Mouse (Mus musculus) MEL (cell line): ENCODE results near the gene Ntrk3. TPM values are rescaled to one million over a fixed set of nuclear protein-coding genes. Genes with fewer than 3 reads are reported as not detected.

Experiments used
- DNase-seq: peaks from one replicate; pipeline ENCODE4 v3.0.0; 2011; ENCODE audit warnings: low read depth, low spot score
- H3K27ac ChIP-seq: 2 replicates; pipeline ENCODE4 v1.5.1; 2012; ENCODE audit warnings: low read depth, mild to moderate bottlenecking, control low read depth, low read length, moderate library complexity; ENCODE audit not compliant: control insufficient read depth
- H3K27me3 ChIP-seq, 2 experiments: fragments of 150-350 bp in 1 of 2; sonication (generic) in 1 of 2; 2 replicates each; pipeline ENCODE4 v1.6.1; 2012; ENCODE audit warnings: low read length in 2 of 2, mild to moderate bottlenecking in 2 of 2, improper control_type of control experiment in 1 of 2, moderate library complexity in 1 of 2; ENCODE audit not compliant: insufficient read depth in 2 of 2, control insufficient read depth in 1 of 2
- H3K36me3 ChIP-seq, 2 experiments: 2 replicates each; pipeline ENCODE4 v1.6.1; 2012 to 2014; ENCODE audit warnings: low read length in 2 of 2, improper control_type of control experiment in 1 of 2, inconsistent platforms in 1 of 2, mild to moderate bottlenecking in 1 of 2; ENCODE audit not compliant: insufficient read depth in 2 of 2, control insufficient read depth in 1 of 2
- H3K4me1 ChIP-seq, 2 experiments: fragments of 150-350 bp in 1 of 2; sonication (generic) in 1 of 2; 2 replicates each; pipeline ENCODE4 v1.6.1; 2012; ENCODE audit warnings: low read length in 2 of 2, improper control_type of control experiment in 1 of 2, mild to moderate bottlenecking in 1 of 2; ENCODE audit not compliant: insufficient read depth in 2 of 2, control insufficient read depth in 1 of 2
- H3K4me3 ChIP-seq, 2 experiments: fragments of 150-350 bp in 1 of 2; sonication (generic) in 1 of 2; 2 replicates each; pipeline ENCODE4 v1.5.1; 2012; ENCODE audit warnings: low read depth in 2 of 2, low read length in 2 of 2, mild to moderate bottlenecking in 2 of 2, moderate library complexity in 2 of 2, control low read depth in 1 of 2, improper control_type of control experiment in 1 of 2; ENCODE audit not compliant: control insufficient read depth in 1 of 2, insufficient read depth in 1 of 2
- H3K79me2 ChIP-seq: 2 replicates; pipeline ENCODE4 v1.6.1; 2012; ENCODE audit warnings: mild to moderate bottlenecking, low read length, moderate library complexity; ENCODE audit not compliant: control insufficient read depth, poor library complexity, insufficient read depth
- H3K9ac ChIP-seq: 2 replicates; pipeline ENCODE4 v1.6.1; 2012; ENCODE audit warnings: low read depth, mild to moderate bottlenecking, control low read depth, low read length, moderate library complexity; ENCODE audit not compliant: control insufficient read depth, poor library complexity, severe bottlenecking
- H3K9me3 ChIP-seq: fragments of 150-350 bp; sonication (generic); replicated peaks from 2 replicates; pipeline ENCODE4 v1.6.1; 2012; ENCODE audit warnings: mild to moderate bottlenecking, low read length, improper control_type of control experiment, moderate library complexity; ENCODE audit not compliant: insufficient read depth
- CTCF ChIP-seq, 3 experiments: IDR thresholded peaks in 2 of 3; conservative IDR thresholded peaks in 1 of 3; 2 replicates each; pipeline ENCODE4 v1.5.1; 2011 to 2012; ENCODE audit warnings: low read length in 3 of 3, low read depth in 2 of 3, mild to moderate bottlenecking in 2 of 3, improper control_type of control experiment in 1 of 3, inconsistent platforms in 1 of 3, mixed read lengths in 1 of 3, moderate library complexity in 1 of 3; ENCODE audit not compliant: control insufficient read depth in 1 of 3, insufficient read depth in 1 of 3, poor library complexity in 1 of 3, severe bottlenecking in 1 of 3
- E2F4 ChIP-seq: IDR thresholded peaks from 2 replicates; pipeline ENCODE4 v1.6.1; 2011; ENCODE audit warnings: low read depth, low read length, improper control_type of control experiment, borderline replicate concordance
- EP300 ChIP-seq, 2 experiments: IDR thresholded peaks; 2 replicates each; pipeline ENCODE4 v1.6.1; 2011; ENCODE audit warnings: improper control_type of control experiment in 2 of 2, low read length in 2 of 2, low read depth in 1 of 2, mild to moderate bottlenecking in 1 of 2
- ETS1 ChIP-seq: IDR thresholded peaks from 2 replicates; pipeline ENCODE4 v1.6.1; 2012; ENCODE audit warnings: low read depth, mild to moderate bottlenecking, inconsistent platforms, low read length, improper control_type of control experiment, moderate library complexity
- GABPA ChIP-seq: IDR thresholded peaks from 2 replicates; pipeline ENCODE4 v1.6.1; 2012; ENCODE audit warnings: low read depth, mild to moderate bottlenecking, inconsistent platforms, low read length, improper control_type of control experiment, moderate library complexity
- GATA1 ChIP-seq: IDR thresholded peaks from 2 replicates; pipeline ENCODE4 v1.6.1; 2011; ENCODE audit warnings: low read depth, low read length, improper control_type of control experiment
- MAFK ChIP-seq: IDR thresholded peaks from 2 replicates; pipeline ENCODE4 v1.6.1; 2011; ENCODE audit warnings: low read depth, mild to moderate bottlenecking, low read length, improper control_type of control experiment, borderline replicate concordance
- MAX ChIP-seq: IDR thresholded peaks from 2 replicates; pipeline ENCODE4 v1.6.1; 2011; ENCODE audit warnings: low read length, improper control_type of control experiment
- MEF2A ChIP-seq: IDR thresholded peaks from 2 replicates; pipeline ENCODE4 v1.6.1; 2014; ENCODE audit warnings: low read depth, mild to moderate bottlenecking, inconsistent platforms, low read length, improper control_type of control experiment; ENCODE audit not compliant: poor library complexity, insufficient replicate concordance, severe bottlenecking; ENCODE audit errors: extremely low read depth
- MYB ChIP-seq: IDR thresholded peaks from 2 replicates; pipeline ENCODE4 v1.6.1; 2011; ENCODE audit warnings: mild to moderate bottlenecking, low read depth, low read length, improper control_type of control experiment
- POLR2AphosphoS2 ChIP-seq: IDR thresholded peaks from 2 replicates; pipeline ENCODE4 v1.6.1; 2011; ENCODE audit warnings: low read length, improper control_type of control experiment
- SIN3A ChIP-seq: IDR thresholded peaks from 2 replicates; pipeline ENCODE4 v1.6.1; 2012; ENCODE audit warnings: low read length, improper control_type of control experiment, inconsistent platforms
- ZNF384 ChIP-seq: IDR thresholded peaks from 2 replicates; pipeline ENCODE4 v1.6.1; 2012; ENCODE audit warnings: low read depth, mild to moderate bottlenecking, inconsistent platforms, low read length, improper control_type of control experiment
- polyA plus RNA-seq, 2 experiments: library from polyadenylated mRNA; stranded (reverse) in 1 of 2; unstranded in 1 of 2; fragments of >175 nt in 1 of 2; fragments of >200 nt in 1 of 2; gene quantifications; 2 replicates each; pipeline versions ENCODE4 v1.2.1 to v1.2.4; 2012; ENCODE audit warnings: low replicate concordance in 2 of 2, low read depth in 1 of 2; ENCODE audit not compliant: insufficient read length in 2 of 2, insufficient read depth in 1 of 2, missing spikeins in 1 of 2
- total RNA-seq: library from RNA; depleted of rRNA; stranded (reverse); fragments of 300-350 nt; gene quantifications from 2 replicates; pipeline ENCODE4 v1.2.3, GENCODE M21; 2012

Gene Ntrk3
- total and polyA plus RNA-seq, 3 experiments: 0.04 TPM; not detected in 2

- no peaks in the 10 kb centered on the region for H3K79me2 ChIP-seq
- H3K27me3 ChIP-seq: no peaks in the 10 kb centered on the region
- H3K4me3 ChIP-seq: no peak overlapping the region
- TF ChIP-seq POLR2AphosphoS2 (no peak), ZNF384 (no peak), MEF2A (no peak), SIN3A (no peak), CTCF (IDR thresholded peaks at IDR 0.05 in 2 of 3, conservative IDR thresholded peaks at IDR 0.05 in 1 of 3; ENCODE audit: control insufficient read depth in 1 of 3, insufficient read depth in 1 of 3, low read depth in 2 of 3, low read length in 3 of 3, poor library complexity in 1 of 3, severe bottlenecking in 1 of 3) (no peak), E2F4 (no peak), MAX (no peak), MYB (no peak), MAFK (no peak)
- H3K4me1 ChIP-seq: no peaks in the 10 kb centered on the region
- no peak overlapping the region for H3K27ac ChIP-seq
- H3K9me3 ChIP-seq: no peaks in the 10 kb centered on the region
- no peak overlapping the region for H3K9ac ChIP-seq
- no peaks in the 10 kb centered on the region for H3K36me3 ChIP-seq
- no peak for DNase-seq
Measured at GRCm38 (mm10) chr7:78441706-78442105, 296.1 kb downstream of the Ntrk3 start.

GRCm38 (mm10) chr7:78440896-78441295 is 296.9 kb downstream of the Ntrk3 start:
- no peaks in the 10 kb centered on the region for H3K27me3 ChIP-seq
- no peak overlapping the region for H3K27ac ChIP-seq
- no peak overlapping the region for H3K9ac ChIP-seq
- no peak for DNase-seq
- no peak for TF ChIP-seq ETS1
- H3K4me3 ChIP-seq: no peak overlapping the region
- no peaks in the 10 kb centered on the region for H3K36me3 ChIP-seq
- no peaks in the 10 kb centered on the region for H3K4me1 ChIP-seq
- no peaks in the 10 kb centered on the region for H3K79me2 ChIP-seq
- no peaks in the 10 kb centered on the region for H3K9me3 ChIP-seq

GRCm38 (mm10) chr7:78440476-78440875 is 297.3 kb downstream of the Ntrk3 start:
- Histone ChIP-seq H3K79me2 (no peaks in the 10 kb centered on the region), H3K9me3 (no peaks in the 10 kb centered on the region), H3K4me1 (no peaks in the 10 kb centered on the region), H3K27ac (no peak overlapping the region), H3K9ac (no peak overlapping the region), H3K4me3 (no peak overlapping the region), H3K27me3 (no peaks in the 10 kb centered on the region), H3K36me3 (no peaks in the 10 kb centered on the region)
- no peak for DNase-seq
- TF ChIP-seq GABPA: no peak
- no peak for TF ChIP-seq CTCF (IDR thresholded peaks at IDR 0.05 in 2 of 3, conservative IDR thresholded peaks at IDR 0.05 in 1 of 3; ENCODE audit: control insufficient read depth in 1 of 3, insufficient read depth in 1 of 3, low read depth in 2 of 3, low read length in 3 of 3, poor library complexity in 1 of 3, severe bottlenecking in 1 of 3)
- no peak for TF ChIP-seq GATA1
- TF ChIP-seq EP300 (IDR thresholded peaks at IDR 0.05; ENCODE audit: low read depth in 1 of 2, low read length in 2 of 2): no peak
